Mouse (Mus musculus): ENCODE measurements around the gene Fam129c. TPM values are rescaled to one million over a fixed set of nuclear protein-coding genes. Genes with fewer than 3 reads are reported as not detected.

Fam129c gene
- polyA plus RNA-seq, 1 experiment from 2014 or later, result 6.4 TPM

GRCm38 (mm10) chr8:71586891-71587290, 10.6 kb upstream of the Fam129c start:
- ATAC-seq, result 0 out of 2 replicates have a peak, but pooled peaks have one; percentile 5
- WGBS, result 87% methylated on average over 2 of the region's 2 CpGs

GRCm38 (mm10) chr8:71588762-71589161, 8.7 kb upstream of the Fam129c start:
- ATAC-seq, result no peak
- 54% methylated on average over 3 of the region's 3 CpGs for WGBS
- Histone ChIP-seq H3K9ac (ENCODE audit: low read depth, low read length) (no peak overlapping the region), H3K27ac (ENCODE audit: low read depth, low read length) (no peak overlapping the region), H3K4me1 (ENCODE audit: control insufficient read depth, insufficient read depth, low read depth, low read length) (peaks cover 22% of the 10 kb centered on the region), H3K4me3 (ENCODE audit: low read length) (no peak overlapping the region), H3K27me3 (replicated peaks; ENCODE audit: control insufficient read depth, insufficient read depth, low read length) (no peaks in the 10 kb centered on the region), H3K9me3 (ENCODE audit: control insufficient read depth, low read length) (no peaks in the 10 kb centered on the region), H3K36me3 (ENCODE audit: control insufficient read depth, insufficient read depth, low read length) (peaks cover 24% of the 10 kb centered on the region), H3K4me2 (ENCODE audit: low read length) (no peak overlapping the region)

More at GRCm38 (mm10) chr8:71586891-71587290, 10.6 kb upstream of the Fam129c start:
- H3K9ac ChIP-seq (ENCODE audit: low read depth, low read length), result no peak overlapping the region
- peaks cover 10% of the 10 kb centered on the region for H3K4me1 ChIP-seq (ENCODE audit: control insufficient read depth, insufficient read depth, low read depth, low read length)
- H3K27me3 ChIP-seq (replicated peaks; ENCODE audit: control insufficient read depth, insufficient read depth, low read length), result no peaks in the 10 kb centered on the region
- H3K36me3 ChIP-seq (ENCODE audit: control insufficient read depth, insufficient read depth, low read length), result peaks cover 24% of the 10 kb centered on the region
- no peaks in the 10 kb centered on the region for H3K9me3 ChIP-seq (ENCODE audit: control insufficient read depth, low read length)
- H3K4me2 ChIP-seq (ENCODE audit: low read length), result no peak overlapping the region
- H3K4me3 ChIP-seq (ENCODE audit: low read length), result no peak overlapping the region
- H3K27ac ChIP-seq (ENCODE audit: low read depth, low read length), result no peak overlapping the region

- no peaks in the 10 kb centered on the region for H3K27me3 ChIP-seq (replicated peaks; ENCODE audit: control insufficient read depth, insufficient read depth, low read length)
- H3K4me2 ChIP-seq (ENCODE audit: low read length), result peak overlapping the region; percentile 95
- H3K4me3 ChIP-seq (ENCODE audit: low read length), result peak overlapping the region; percentile 87
- WGBS, result 25% methylated on average over 5 of the region's 5 CpGs
- peaks cover 11% of the 10 kb centered on the region for H3K36me3 ChIP-seq (ENCODE audit: control insufficient read depth, insufficient read depth, low read length)
- peak overlapping the region; percentile 97 for H3K9ac ChIP-seq (ENCODE audit: low read depth, low read length)
- no peak for ATAC-seq
- peak overlapping the region; percentile 99 for H3K27ac ChIP-seq (ENCODE audit: low read depth, low read length)
- peaks cover 30% of the 10 kb centered on the region for H3K4me1 ChIP-seq (ENCODE audit: control insufficient read depth, insufficient read depth, low read depth, low read length)
- no peaks in the 10 kb centered on the region for H3K9me3 ChIP-seq (ENCODE audit: control insufficient read depth, low read length)
These were observed 6.4 kb upstream of the Fam129c start for GRCm38 (mm10) chr8:71591017-71591416.

- H3K4me1 ChIP-seq (ENCODE audit: control insufficient read depth, insufficient read depth, low read depth, low read length), result peaks cover 32% of the 10 kb centered on the region
- H3K36me3 ChIP-seq (ENCODE audit: control insufficient read depth, insufficient read depth, low read length), result peaks cover 8% of the 10 kb centered on the region
- H3K9ac ChIP-seq (ENCODE audit: low read depth, low read length), result peak within 1 kb of the TSS; percentile 97
- peak within 1 kb of the TSS; percentile 87 for H3K4me3 ChIP-seq (ENCODE audit: low read length)
- H3K9me3 ChIP-seq (ENCODE audit: control insufficient read depth, low read length), result no peaks in the 10 kb centered on the region
- ATAC-seq, result peak; percentile 91
- peak within 1 kb of the TSS; percentile 95 for H3K4me2 ChIP-seq (ENCODE audit: low read length)
- H3K27me3 ChIP-seq (replicated peaks; ENCODE audit: control insufficient read depth, insufficient read depth, low read length), result no peaks in the 10 kb centered on the region
- under 1% methylated on average over 68 of the region's 71 CpGs for WGBS
- peak within 1 kb of the TSS; percentile 99 for H3K27ac ChIP-seq (ENCODE audit: low read depth, low read length)
These were observed 5.7 kb upstream of the Fam129c start, which contains the start of gene Pgls for GRCm38 (mm10) chr8:71591471-71592373. Gene Pgls (plus strand): TSS chr8:71592176.

GRCm38 (mm10) chr8:71592374-71593170, 4.9 kb upstream of the Fam129c start:
- peak; percentile 76 for ATAC-seq
- H3K9ac ChIP-seq (ENCODE audit: low read depth, low read length), result peak overlapping the region; percentile 97
- H3K27ac ChIP-seq (ENCODE audit: low read depth, low read length), result peak overlapping the region; percentile 99
- H3K9me3 ChIP-seq (ENCODE audit: control insufficient read depth, low read length), result no peaks in the 10 kb centered on the region
- H3K36me3 ChIP-seq (ENCODE audit: control insufficient read depth, insufficient read depth, low read length), result peaks cover 3% of the 10 kb centered on the region; the same call in 1 of the 2 replicates
- peak overlapping the region; percentile 95 for H3K4me2 ChIP-seq (ENCODE audit: low read length)
- peak overlapping the region; percentile 87 for H3K4me3 ChIP-seq (ENCODE audit: low read length)
- peaks cover 32% of the 10 kb centered on the region for H3K4me1 ChIP-seq (ENCODE audit: control insufficient read depth, insufficient read depth, low read depth, low read length)
- no peaks in the 10 kb centered on the region for H3K27me3 ChIP-seq (replicated peaks; ENCODE audit: control insufficient read depth, insufficient read depth, low read length)
- 6% methylated on average over 38 of the region's 60 CpGs for WGBS

GRCm38 (mm10) chr8:71593556-71594323, 3.7 kb upstream of the Fam129c start:
- 97% methylated on average over 8 of the region's 8 CpGs for WGBS

GRCm38 (mm10) chr8:71594324-71594722, 3.1 kb upstream of the Fam129c start:
- Histone ChIP-seq H3K4me1 (ENCODE audit: control insufficient read depth, insufficient read depth, low read depth, low read length) (peaks cover 32% of the 10 kb centered on the region), H3K27ac (ENCODE audit: low read depth, low read length) (no peak overlapping the region), H3K4me3 (ENCODE audit: low read length) (no peak overlapping the region), H3K36me3 (ENCODE audit: control insufficient read depth, insufficient read depth, low read length) (peaks cover 3% of the 10 kb centered on the region; the same call in 1 of the 2 replicates), H3K9ac (ENCODE audit: low read depth, low read length) (no peak overlapping the region), H3K4me2 (ENCODE audit: low read length) (no peak overlapping the region), H3K27me3 (replicated peaks; ENCODE audit: control insufficient read depth, insufficient read depth, low read length) (no peaks in the 10 kb centered on the region), H3K9me3 (ENCODE audit: control insufficient read depth, low read length) (no peaks in the 10 kb centered on the region)
- no peak for ATAC-seq
- 93% methylated on average over 4 of the region's 4 CpGs for WGBS

More at GRCm38 (mm10) chr8:71593556-71594323, 3.7 kb upstream of the Fam129c start:
- H3K4me2 ChIP-seq (ENCODE audit: low read length), result no peak overlapping the region
- peaks cover 32% of the 10 kb centered on the region for H3K4me1 ChIP-seq (ENCODE audit: control insufficient read depth, insufficient read depth, low read depth, low read length)
- no peak overlapping the region for H3K4me3 ChIP-seq (ENCODE audit: low read length)
- H3K27me3 ChIP-seq (replicated peaks; ENCODE audit: control insufficient read depth, insufficient read depth, low read length), result no peaks in the 10 kb centered on the region
- ATAC-seq, result no peak
- H3K27ac ChIP-seq (ENCODE audit: low read depth, low read length), result no peak overlapping the region
- H3K9ac ChIP-seq (ENCODE audit: low read depth, low read length), result peak overlapping the region; percentile 11; the same call in 1 of the 2 replicates
- no peaks in the 10 kb centered on the region for H3K9me3 ChIP-seq (ENCODE audit: control insufficient read depth, low read length)
- peaks cover 3% of the 10 kb centered on the region; the same call in 1 of the 2 replicates for H3K36me3 ChIP-seq (ENCODE audit: control insufficient read depth, insufficient read depth, low read length)

- ATAC-seq, result peak; percentile 2; the same call in 1 of the 2 replicates
- Histone ChIP-seq H3K27ac (ENCODE audit: low read depth, low read length) (no peak overlapping the region), H3K4me1 (ENCODE audit: control insufficient read depth, insufficient read depth, low read depth, low read length) (peaks cover 27% of the 10 kb centered on the region), H3K9me3 (ENCODE audit: control insufficient read depth, low read length) (no peaks in the 10 kb centered on the region), H3K36me3 (ENCODE audit: control insufficient read depth, insufficient read depth, low read length) (peaks cover 3% of the 10 kb centered on the region; the same call in 1 of the 2 replicates), H3K9ac (ENCODE audit: low read depth, low read length) (peak overlapping the region; percentile 36; the same call in 1 of the 2 replicates), H3K4me2 (ENCODE audit: low read length) (peak overlapping the region; percentile 36), H3K4me3 (ENCODE audit: low read length) (no peak overlapping the region), H3K27me3 (replicated peaks; ENCODE audit: control insufficient read depth, insufficient read depth, low read length) (peaks cover 6% of the 10 kb centered on the region; the same call in 1 of the 2 replicates)
- 6% methylated on average over 27 of the region's 27 CpGs for WGBS
These were observed 1.6 kb upstream of the Fam129c start for GRCm38 (mm10) chr8:71595862-71596261.

Measured in hindbrain, embryonic 16.5 days (tissue).